Mouse (Mus musculus): Measurements from ENCODE around the gene Rora. TPM values are rescaled to one million over a fixed set of nuclear protein-coding genes. Genes with fewer than 3 reads are reported as not detected.

Gene Rora
- polyA plus RNA-seq, 1 experiment from 2014 or later, result 4.4 TPM

- no peaks in the 10 kb centered on the region for H3K9me3 ChIP-seq (ENCODE audit: control insufficient read depth, low read length)
- no peaks in the 10 kb centered on the region for H3K27me3 ChIP-seq (replicated peaks; ENCODE audit: control insufficient read depth, insufficient read depth, low read length)
- no peak for DNase-seq (ENCODE audit: low spot score)
- H3K4me3 ChIP-seq (ENCODE audit: low read depth, low read length), result no peak overlapping the region
- 0 out of 2 replicates have a peak, but pooled peaks cover 9% of the 10 kb centered on the region for H3K36me3 ChIP-seq (ENCODE audit: control insufficient read depth, insufficient read depth, low read length)
- no peak overlapping the region for H3K4me2 ChIP-seq (ENCODE audit: low read length)
- WGBS, result 82% methylated on average over 4 of the region's 4 CpGs
- no peak for ATAC-seq (replicated peaks; ENCODE audit: low FRiP score, low TSS enrichment, low read depth)
- no peak overlapping the region for H3K9ac ChIP-seq (ENCODE audit: low read length)
- H3K4me1 ChIP-seq (replicated peaks; ENCODE audit: control insufficient read depth, insufficient read depth, low read length), result no peaks in the 10 kb centered on the region
- H3K27ac ChIP-seq (ENCODE audit: low read depth), result no peak overlapping the region
Measured at GRCm38 (mm10) chr9:69376982-69377653, 723.5 kb downstream of the Rora start.

- Histone ChIP-seq H3K36me3 (ENCODE audit: control insufficient read depth, insufficient read depth, low read length) (0 out of 2 replicates have a peak, but pooled peaks cover 9% of the 10 kb centered on the region), H3K27me3 (replicated peaks; ENCODE audit: control insufficient read depth, insufficient read depth, low read length) (no peaks in the 10 kb centered on the region), H3K4me1 (replicated peaks; ENCODE audit: control insufficient read depth, insufficient read depth, low read length) (no peaks in the 10 kb centered on the region), H3K4me2 (ENCODE audit: low read length) (no peak overlapping the region), H3K27ac (ENCODE audit: low read depth) (no peak overlapping the region), H3K9ac (ENCODE audit: low read length) (no peak overlapping the region), H3K9me3 (ENCODE audit: control insufficient read depth, low read length) (no peaks in the 10 kb centered on the region), H3K4me3 (ENCODE audit: low read depth, low read length) (no peak overlapping the region)
- 75% methylated on average over 3 of the region's 3 CpGs for WGBS
- DNase-seq (ENCODE audit: low spot score) (no peak), ATAC-seq (replicated peaks; ENCODE audit: low FRiP score, low TSS enrichment, low read depth) (no peak)
Measured at GRCm38 (mm10) chr9:69377654-69378045, 724.1 kb downstream of the Rora start.

- H3K9ac ChIP-seq (ENCODE audit: low read length), result no peak overlapping the region
- H3K27ac ChIP-seq (ENCODE audit: low read depth), result no peak overlapping the region
- no peak for ATAC-seq (replicated peaks; ENCODE audit: low FRiP score, low TSS enrichment, low read depth)
- H3K27me3 ChIP-seq (replicated peaks; ENCODE audit: control insufficient read depth, insufficient read depth, low read length), result no peaks in the 10 kb centered on the region
- H3K4me2 ChIP-seq (ENCODE audit: low read length), result no peak overlapping the region
- no peak for DNase-seq (ENCODE audit: low spot score)
- no peaks in the 10 kb centered on the region for H3K9me3 ChIP-seq (ENCODE audit: control insufficient read depth, low read length)
- 0 out of 2 replicates have a peak, but pooled peaks cover 9% of the 10 kb centered on the region for H3K36me3 ChIP-seq (ENCODE audit: control insufficient read depth, insufficient read depth, low read length)
- WGBS, result 73% methylated on average over 1 of the region's 1 CpGs
- no peak overlapping the region for H3K4me3 ChIP-seq (ENCODE audit: low read depth, low read length)
- H3K4me1 ChIP-seq (replicated peaks; ENCODE audit: control insufficient read depth, insufficient read depth, low read length), result no peaks in the 10 kb centered on the region
Measured at GRCm38 (mm10) chr9:69380546-69380945, 727.0 kb downstream of the Rora start.

GRCm38 (mm10) chr9:69381741-69382140 lies 728.2 kb downstream of the Rora start:
- Histone ChIP-seq H3K9me3 (ENCODE audit: control insufficient read depth, low read length) (no peaks in the 10 kb centered on the region), H3K9ac (ENCODE audit: low read length) (no peak overlapping the region), H3K4me1 (replicated peaks; ENCODE audit: control insufficient read depth, insufficient read depth, low read length) (no peaks in the 10 kb centered on the region), H3K4me2 (ENCODE audit: low read length) (no peak overlapping the region), H3K36me3 (ENCODE audit: control insufficient read depth, insufficient read depth, low read length) (0 out of 2 replicates have a peak, but pooled peaks cover 8% of the 10 kb centered on the region), H3K4me3 (ENCODE audit: low read depth, low read length) (no peak overlapping the region), H3K27ac (ENCODE audit: low read depth) (no peak overlapping the region), H3K27me3 (replicated peaks; ENCODE audit: control insufficient read depth, insufficient read depth, low read length) (no peaks in the 10 kb centered on the region)
- 59% methylated on average over 7 of the region's 7 CpGs for WGBS
- DNase-seq (ENCODE audit: low spot score) (no peak), ATAC-seq (replicated peaks; ENCODE audit: low FRiP score, low TSS enrichment, low read depth) (no peak)

GRCm38 (mm10) chr9:69384475-69384874 lies 730.9 kb downstream of the Rora start:
- H3K4me2 ChIP-seq (ENCODE audit: low read length), result no peak overlapping the region
- no peak overlapping the region for H3K4me3 ChIP-seq (ENCODE audit: low read depth, low read length)
- H3K9me3 ChIP-seq (ENCODE audit: control insufficient read depth, low read length), result no peaks in the 10 kb centered on the region
- H3K9ac ChIP-seq (ENCODE audit: low read length), result no peak overlapping the region
- DNase-seq (ENCODE audit: low spot score), result no peak
- no peak overlapping the region for H3K27ac ChIP-seq (ENCODE audit: low read depth)
- H3K4me1 ChIP-seq (replicated peaks; ENCODE audit: control insufficient read depth, insufficient read depth, low read length), result no peaks in the 10 kb centered on the region
- no peaks in the 10 kb centered on the region for H3K36me3 ChIP-seq (ENCODE audit: control insufficient read depth, insufficient read depth, low read length)
- H3K27me3 ChIP-seq (replicated peaks; ENCODE audit: control insufficient read depth, insufficient read depth, low read length), result no peaks in the 10 kb centered on the region
- WGBS, result 90% methylated on average over 17 of the region's 17 CpGs
- ATAC-seq (replicated peaks; ENCODE audit: low FRiP score, low TSS enrichment, low read depth), result no peak

GRCm38 (mm10) chr9:69384905-69385304 lies 731.3 kb downstream of the Rora start:
- no peaks in the 10 kb centered on the region for H3K36me3 ChIP-seq (ENCODE audit: control insufficient read depth, insufficient read depth, low read length)
- no peak overlapping the region for H3K4me3 ChIP-seq (ENCODE audit: low read depth, low read length)
- ATAC-seq (replicated peaks; ENCODE audit: low FRiP score, low TSS enrichment, low read depth) (no peak), DNase-seq (ENCODE audit: low spot score) (no peak)
- H3K9ac ChIP-seq (ENCODE audit: low read length), result no peak overlapping the region
- H3K4me1 ChIP-seq (replicated peaks; ENCODE audit: control insufficient read depth, insufficient read depth, low read length), result no peaks in the 10 kb centered on the region
- H3K27me3 ChIP-seq (replicated peaks; ENCODE audit: control insufficient read depth, insufficient read depth, low read length), result no peaks in the 10 kb centered on the region
- 48% methylated on average over 1 of the region's 1 CpGs for WGBS
- H3K9me3 ChIP-seq (ENCODE audit: control insufficient read depth, low read length), result no peaks in the 10 kb centered on the region
- H3K27ac ChIP-seq (ENCODE audit: low read depth), result no peak overlapping the region
- H3K4me2 ChIP-seq (ENCODE audit: low read length), result no peak overlapping the region

GRCm38 (mm10) chr9:69387296-69387695 lies 733.7 kb downstream of the Rora start:
- no peak for DNase-seq (ENCODE audit: low spot score)
- no peak overlapping the region for H3K9ac ChIP-seq (ENCODE audit: low read length)
- H3K4me3 ChIP-seq (ENCODE audit: low read depth, low read length), result no peak overlapping the region
- ATAC-seq (replicated peaks; ENCODE audit: low FRiP score, low TSS enrichment, low read depth), result no peak
- H3K36me3 ChIP-seq (ENCODE audit: control insufficient read depth, insufficient read depth, low read length), result no peaks in the 10 kb centered on the region
- H3K9me3 ChIP-seq (ENCODE audit: control insufficient read depth, low read length), result no peaks in the 10 kb centered on the region
- H3K27me3 ChIP-seq (replicated peaks; ENCODE audit: control insufficient read depth, insufficient read depth, low read length), result no peaks in the 10 kb centered on the region
- 72% methylated on average over 4 of the region's 4 CpGs for WGBS
- H3K27ac ChIP-seq (ENCODE audit: low read depth), result no peak overlapping the region
- no peak overlapping the region for H3K4me2 ChIP-seq (ENCODE audit: low read length)
- no peaks in the 10 kb centered on the region for H3K4me1 ChIP-seq (replicated peaks; ENCODE audit: control insufficient read depth, insufficient read depth, low read length)

- 72% methylated on average over 4 of the region's 4 CpGs for WGBS
- no peaks in the 10 kb centered on the region for H3K36me3 ChIP-seq (ENCODE audit: control insufficient read depth, insufficient read depth, low read length)
- no peaks in the 10 kb centered on the region for H3K27me3 ChIP-seq (replicated peaks; ENCODE audit: control insufficient read depth, insufficient read depth, low read length)
- H3K4me1 ChIP-seq (replicated peaks; ENCODE audit: control insufficient read depth, insufficient read depth, low read length), result no peaks in the 10 kb centered on the region
- no peak overlapping the region for H3K4me3 ChIP-seq (ENCODE audit: low read depth, low read length)
- no peak overlapping the region for H3K4me2 ChIP-seq (ENCODE audit: low read length)
- ATAC-seq (replicated peaks; ENCODE audit: low FRiP score, low TSS enrichment, low read depth) (no peak), DNase-seq (ENCODE audit: low spot score) (no peak)
- H3K27ac ChIP-seq (ENCODE audit: low read depth), result no peak overlapping the region
- no peaks in the 10 kb centered on the region for H3K9me3 ChIP-seq (ENCODE audit: control insufficient read depth, low read length)
- H3K9ac ChIP-seq (ENCODE audit: low read length), result no peak overlapping the region
Measured at GRCm38 (mm10) chr9:69390631-69391030, 737.0 kb downstream of the Rora start.

GRCm38 (mm10) chr9:69394234-69394633 lies 740.6 kb downstream of the Rora start:
- Histone ChIP-seq H3K36me3 (ENCODE audit: control insufficient read depth, insufficient read depth, low read length) (no peaks in the 10 kb centered on the region), H3K4me1 (replicated peaks; ENCODE audit: control insufficient read depth, insufficient read depth, low read length) (0 out of 2 replicates have a peak, but pooled peaks cover 3% of the 10 kb centered on the region), H3K27ac (ENCODE audit: low read depth) (no peak overlapping the region), H3K27me3 (replicated peaks; ENCODE audit: control insufficient read depth, insufficient read depth, low read length) (no peaks in the 10 kb centered on the region), H3K9ac (ENCODE audit: low read length) (no peak overlapping the region), H3K9me3 (ENCODE audit: control insufficient read depth, low read length) (no peaks in the 10 kb centered on the region), H3K4me2 (ENCODE audit: low read length) (no peak overlapping the region), H3K4me3 (ENCODE audit: low read depth, low read length) (no peak overlapping the region)
- ATAC-seq (replicated peaks; ENCODE audit: low FRiP score, low TSS enrichment, low read depth), result no peak
- no peak for DNase-seq (ENCODE audit: low spot score)
- 85% methylated on average over 5 of the region's 5 CpGs for WGBS

Data from intestine, embryonic 14.5 days (tissue).